Mouse (Mus musculus) liver, embryonic 16.5 days (tissue): ENCODE measurements at regions not wholly inside any gene's neighbourhood (a gene's known extent, or its start where the extent isn't known, plus 50 kb on each side); places are given as distances from the start of the nearest gene placed in this dataset.

Source experiments
- ATAC-seq: fragments of 200-750 bp; cut with Nextera tagmentation; 2 replicates; pipeline ENCODE4 v1.8.0; 2017; ENCODE audit warnings: low read depth, mild to moderate bottlenecking, moderate number of reproducible peaks, moderate library complexity
- H3K27ac ChIP-seq: fragments of 300-500 bp; sonication (generic); 2 replicates; pipeline ENCODE4 v1.5.1; 2014; ENCODE audit warnings: mild to moderate bottlenecking, low read length
- H3K27me3 ChIP-seq: fragments of 300-500 bp; sonication (generic); 2 replicates; pipeline ENCODE4 v1.6.1; 2014; ENCODE audit warnings: low read depth, low read length, mixed read lengths; ENCODE audit not compliant: control insufficient read depth, insufficient read depth
- H3K36me3 ChIP-seq: fragments of 300-500 bp; sonication (generic); 2 replicates; pipeline ENCODE4 v1.6.1; 2014; ENCODE audit warnings: mild to moderate bottlenecking; ENCODE audit not compliant: control insufficient read depth, insufficient read depth
- H3K4me1 ChIP-seq: fragments of 300-500 bp; sonication (generic); 2 replicates; pipeline ENCODE4 v1.6.1; 2014; ENCODE audit warnings: low read depth, low read length, mixed read lengths; ENCODE audit not compliant: control insufficient read depth
- H3K4me2 ChIP-seq: fragments of 300-500 bp; sonication (generic); 2 replicates; pipeline ENCODE4 v1.6.1; 2014; ENCODE audit warnings: low read depth, low read length, mixed read lengths
- H3K4me3 ChIP-seq: fragments of 300-500 bp; sonication (generic); 2 replicates; pipeline ENCODE4 v1.5.1; 2014; ENCODE audit warnings: low read depth, mild to moderate bottlenecking, low read length
- H3K9ac ChIP-seq: fragments of 300-500 bp; sonication (generic); 2 replicates; pipeline ENCODE4 v1.6.1; 2014; ENCODE audit warnings: low read depth, low read length
- H3K9me3 ChIP-seq: fragments of 300-500 bp; sonication (generic); replicated peaks from 2 replicates; pipeline ENCODE4 v1.6.1; 2016; ENCODE audit warnings: low read length; ENCODE audit not compliant: control insufficient read depth
- WGBS: fragments of 180-500 bp; shearing (Covaris S2); extraction: QIAGEN DNeasy Blood & Tissue Kit; methylation state at CpG from one replicate; pipeline ENCODE4 v1.1.7; 2014; ENCODE audit not compliant: insufficient replicate concordance; 5-methylcytosine and 5-hydroxymethylcytosine counted together

GRCm38 (mm10) chr10:117910426-117910825 lies 64.6 kb upstream of the Rap1b start:
- Histone ChIP-seq H3K9ac (no peak overlapping the region), H3K4me2 (no peak overlapping the region), H3K9me3 (no peaks in the 10 kb centered on the region), H3K36me3 (no peaks in the 10 kb centered on the region), H3K27me3 (no peaks in the 10 kb centered on the region), H3K4me1 (no peaks in the 10 kb centered on the region; the same call in 1 of the 2 replicates), H3K4me3 (no peak overlapping the region), H3K27ac (no peak overlapping the region)
- no peak for ATAC-seq
- WGBS, result 68% methylated on average over 7 of the region's 7 CpGs

GRCm38 (mm10) chr10:117915011-117915735 lies 69.3 kb upstream of the Rap1b start:
- no peaks in the 10 kb centered on the region for H3K36me3 ChIP-seq
- H3K4me3 ChIP-seq, result no peak overlapping the region
- WGBS, result 74% methylated on average over 4 of the region's 4 CpGs
- H3K27me3 ChIP-seq, result no peaks in the 10 kb centered on the region
- no peaks in the 10 kb centered on the region; the same call in 1 of the 2 replicates for H3K4me1 ChIP-seq
- no peak overlapping the region for H3K9ac ChIP-seq
- no peak overlapping the region for H3K27ac ChIP-seq
- H3K9me3 ChIP-seq, result no peaks in the 10 kb centered on the region
- no peak overlapping the region for H3K4me2 ChIP-seq
- no peak for ATAC-seq

GRCm38 (mm10) chr10:117916280-117916679 lies 70.4 kb upstream of the Rap1b start:
- Histone ChIP-seq H3K9me3 (no peaks in the 10 kb centered on the region), H3K4me1 (no peaks in the 10 kb centered on the region; the same call in 1 of the 2 replicates), H3K27me3 (no peaks in the 10 kb centered on the region), H3K9ac (no peak overlapping the region), H3K36me3 (no peaks in the 10 kb centered on the region), H3K27ac (no peak overlapping the region), H3K4me2 (no peak overlapping the region), H3K4me3 (no peak overlapping the region)
- ATAC-seq, result peak; percentile 90
- 23% methylated on average over 7 of the region's 7 CpGs for WGBS

- Histone ChIP-seq H3K9me3 (no peaks in the 10 kb centered on the region), H3K9ac (no peak overlapping the region), H3K4me3 (no peak overlapping the region), H3K27me3 (no peaks in the 10 kb centered on the region), H3K4me1 (no peaks in the 10 kb centered on the region; the same call in 1 of the 2 replicates), H3K36me3 (no peaks in the 10 kb centered on the region), H3K4me2 (no peak overlapping the region), H3K27ac (no peak overlapping the region)
- 40% methylated on average over 2 of the region's 2 CpGs for WGBS
- ATAC-seq, result no peak
Observed at GRCm38 (mm10) chr10:117917870-117918269, 72.0 kb upstream of the Rap1b start.

- H3K27me3 ChIP-seq, result no peaks in the 10 kb centered on the region
- H3K9ac ChIP-seq, result no peak overlapping the region
- H3K27ac ChIP-seq, result no peak overlapping the region
- H3K9me3 ChIP-seq, result no peaks in the 10 kb centered on the region
- 50% methylated on average over 8 of the region's 8 CpGs for WGBS
- no peaks in the 10 kb centered on the region for H3K36me3 ChIP-seq
- H3K4me3 ChIP-seq, result no peak overlapping the region
- H3K4me1 ChIP-seq, result no peaks in the 10 kb centered on the region; the same call in 1 of the 2 replicates
- H3K4me2 ChIP-seq, result no peak overlapping the region
- ATAC-seq, result no peak
Observed at GRCm38 (mm10) chr10:117918616-117919015, 72.8 kb upstream of the Rap1b start.

GRCm38 (mm10) chr10:117919186-117919941 lies 73.5 kb upstream of the Rap1b start:
- Histone ChIP-seq H3K9ac (no peak overlapping the region), H3K36me3 (no peaks in the 10 kb centered on the region), H3K9me3 (no peaks in the 10 kb centered on the region), H3K27ac (no peak overlapping the region), H3K4me2 (no peak overlapping the region), H3K4me3 (no peak overlapping the region), H3K4me1 (no peaks in the 10 kb centered on the region; the same call in 1 of the 2 replicates), H3K27me3 (no peaks in the 10 kb centered on the region)
- no peak for ATAC-seq
- WGBS, result 50% methylated on average over 7 of the region's 7 CpGs

GRCm38 (mm10) chr10:117925186-117925585 lies 79.4 kb upstream of the Rap1b start:
- H3K4me1 ChIP-seq, result no peaks in the 10 kb centered on the region
- no peaks in the 10 kb centered on the region for H3K9me3 ChIP-seq
- ATAC-seq, result no peak
- no peak overlapping the region for H3K4me3 ChIP-seq
- H3K9ac ChIP-seq, result no peak overlapping the region
- no peak overlapping the region for H3K27ac ChIP-seq
- WGBS, result 82% methylated on average over 7 of the region's 7 CpGs
- H3K27me3 ChIP-seq, result no peaks in the 10 kb centered on the region
- H3K4me2 ChIP-seq, result no peak overlapping the region
- H3K36me3 ChIP-seq, result no peaks in the 10 kb centered on the region

- WGBS, result 68% methylated on average over 31 of the region's 31 CpGs
- ATAC-seq, result no peak
- no peaks in the 10 kb centered on the region for H3K36me3 ChIP-seq
- H3K9ac ChIP-seq, result no peak overlapping the region
- no peak overlapping the region for H3K27ac ChIP-seq
- H3K9me3 ChIP-seq, result no peaks in the 10 kb centered on the region
- H3K4me2 ChIP-seq, result no peak overlapping the region
- H3K27me3 ChIP-seq, result no peaks in the 10 kb centered on the region
- no peaks in the 10 kb centered on the region for H3K4me1 ChIP-seq
- no peak overlapping the region for H3K4me3 ChIP-seq
Observed at GRCm38 (mm10) chr10:117925611-117926555, 80.0 kb upstream of the Rap1b start.
